Mouse (Mus musculus) right cerebral cortex, adult 18-20 months (tissue): ENCODE results near the gene Hormad2.

ENCODE experiments used
- DNase-seq: peaks from one replicate; pipeline ENCODE4 v3.0.0; 2022; ENCODE audit warnings: mixed read lengths

The Hormad2 gene

GRCm38 (mm10) chr11:4299735-4300474 lies 141.0 kb downstream of the Hormad2 start:
- no peak for DNase-seq

GRCm38 (mm10) chr11:4299191-4299590 lies 141.7 kb downstream of the Hormad2 start:
- no peak for DNase-seq

GRCm38 (mm10) chr11:4298615-4299014 lies 142.3 kb downstream of the Hormad2 start:
- DNase-seq: no peak

GRCm38 (mm10) chr11:4297753-4298152 lies 143.2 kb downstream of the Hormad2 start:
- DNase-seq: no peak

GRCm38 (mm10) chr11:4296610-4297275 lies 144.2 kb downstream of the Hormad2 start:
- DNase-seq: peak; percentile 8
